Mouse (Mus musculus): ENCODE results near the gene Setd2.

The Setd2 gene

DNA sequence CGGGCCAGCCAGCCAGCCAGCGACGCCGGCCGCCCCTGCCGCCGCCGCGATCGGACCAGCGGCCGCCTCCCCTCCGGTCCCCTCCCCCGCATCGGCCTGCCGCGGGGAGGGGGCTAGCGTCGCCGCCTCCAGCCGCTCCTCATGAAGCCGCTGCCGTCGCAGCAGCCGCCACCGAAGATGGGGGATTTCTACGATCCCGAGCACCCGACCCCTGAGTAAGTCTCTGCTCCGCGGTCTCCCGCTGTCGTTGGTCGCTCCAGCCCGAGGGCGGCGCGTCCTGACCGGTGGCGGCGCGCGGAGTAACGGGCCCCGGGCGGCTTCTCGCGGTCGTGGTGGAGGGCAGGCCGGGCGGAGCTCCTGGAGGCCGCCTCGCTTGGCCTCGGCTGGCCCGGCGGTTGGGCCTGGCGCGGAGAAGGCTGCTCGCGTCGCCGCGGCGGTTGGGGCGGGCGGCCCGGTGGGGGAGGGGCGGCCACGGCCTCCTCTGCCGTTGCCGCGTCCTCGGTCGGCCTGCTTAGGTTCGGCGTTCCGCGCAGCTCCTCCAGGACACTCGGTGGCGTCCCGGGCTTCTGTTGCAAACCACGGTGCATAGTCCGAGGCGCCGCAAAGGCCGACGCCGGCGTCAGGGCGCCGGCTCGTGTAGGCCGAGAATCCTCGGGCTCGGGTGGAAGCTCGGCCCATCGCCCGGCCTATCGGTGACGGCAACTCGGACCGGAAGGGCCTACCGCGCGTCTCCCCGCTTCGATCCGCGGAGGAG, at the start of gene Setd2:
TSS of gene Setd2 (plus strand) at position 60 of the 754 bp plus-strand sequence.
- peak; percentile 86 for DNase-seq (ENCODE audit: low read depth, low spot score)

DNA sequence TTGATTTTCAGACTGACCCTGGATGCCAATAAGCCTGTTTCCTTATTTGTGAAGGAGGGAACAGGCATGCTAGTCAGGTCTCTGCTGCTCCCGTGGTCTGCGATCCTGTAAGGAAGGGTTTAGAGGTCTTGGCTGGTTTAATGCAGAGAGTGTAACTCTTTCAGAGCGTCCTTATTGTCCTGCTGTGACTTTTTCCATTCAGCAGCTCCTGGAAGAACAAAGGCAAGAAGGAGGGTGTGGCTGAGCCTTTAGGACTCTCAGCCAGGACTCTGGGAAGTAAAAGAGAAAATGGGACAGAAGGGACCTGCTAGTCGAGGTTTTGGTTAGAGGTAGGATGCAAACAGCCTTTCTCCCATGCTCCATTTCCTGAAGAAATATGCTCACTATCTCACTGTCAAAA, 43.6 kb upstream of the Setd2 start:
- DNase-seq (ENCODE audit: low read depth, low spot score): no peak

DNA sequence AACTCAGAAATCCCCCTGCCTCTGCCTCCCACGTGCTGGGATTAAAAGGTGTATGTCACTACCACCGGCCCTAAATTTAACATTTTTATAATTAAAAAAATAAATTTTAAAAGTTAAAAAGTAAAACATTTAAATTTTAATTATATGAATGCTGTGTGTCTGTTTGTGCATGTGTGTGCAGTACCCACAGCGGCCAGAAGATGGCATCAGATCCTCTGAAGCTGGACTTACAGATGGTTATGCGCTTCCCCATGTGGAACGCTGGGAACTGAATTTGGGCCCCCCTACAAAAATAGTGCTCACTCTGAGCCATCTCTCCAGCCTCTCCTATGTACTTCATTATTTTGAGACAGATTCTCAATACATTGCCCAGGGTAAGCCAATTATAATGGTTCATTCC, 41.5 kb upstream of the Setd2 start:
- DNase-seq (ENCODE audit: low read depth, low spot score): peak; percentile 56

DNA sequence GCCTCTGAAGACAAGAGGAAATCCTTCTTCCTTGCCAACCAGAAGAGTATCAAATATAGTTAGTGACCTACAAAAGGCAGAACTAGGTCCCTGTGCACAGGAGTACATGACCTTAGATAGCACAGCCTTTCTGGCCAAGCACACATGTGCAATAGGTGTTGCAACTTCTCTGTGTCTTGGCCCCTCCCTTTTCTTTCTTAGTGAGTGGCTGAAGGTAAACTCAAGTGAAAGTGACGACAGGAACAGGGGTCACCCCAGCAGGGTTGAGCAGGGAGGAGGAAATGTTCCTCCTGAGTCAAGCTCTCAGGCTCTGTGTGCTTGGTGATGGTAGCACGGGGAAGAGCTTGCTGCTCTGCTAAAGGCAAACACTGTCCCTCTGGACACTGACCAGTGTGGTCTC, 6.7 kb upstream of the Setd2 start:
- no peak for DNase-seq (ENCODE audit: low read depth, low spot score)

DNA sequence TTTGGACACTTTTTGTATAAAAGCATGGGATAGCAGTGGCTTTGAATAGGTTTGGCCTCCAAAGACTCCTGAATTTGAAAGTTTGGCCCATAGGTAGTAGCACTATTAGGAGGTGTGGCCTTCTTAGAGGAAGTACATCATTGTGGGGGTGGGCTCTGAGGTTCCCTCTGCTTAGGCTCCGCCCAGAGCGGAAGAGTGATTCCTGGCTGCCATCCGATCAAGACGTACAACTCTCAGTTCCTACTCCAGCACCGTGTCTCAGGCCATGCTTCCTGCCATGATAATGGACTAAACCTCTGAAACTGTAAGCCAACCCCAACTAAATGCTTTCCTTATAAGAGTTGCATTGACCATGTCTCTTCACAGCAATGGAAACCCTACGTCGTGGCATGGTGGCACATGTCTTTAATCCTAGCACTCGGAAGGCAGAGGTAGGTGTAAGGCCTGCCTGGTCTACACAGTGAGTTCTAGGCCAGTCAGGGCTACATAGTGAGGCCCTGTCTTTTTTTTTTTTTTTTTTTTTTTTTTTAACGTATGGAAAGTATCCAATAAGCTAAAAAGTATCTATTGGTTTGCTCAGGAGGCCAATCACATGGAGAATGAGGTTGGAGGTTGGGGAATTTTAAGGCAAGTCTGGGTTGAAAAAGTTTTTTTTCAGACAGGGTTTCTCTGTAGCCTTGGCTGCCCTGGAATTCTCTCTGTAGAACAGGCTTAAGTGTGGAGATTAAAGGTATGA, 3.2 kb upstream of the Setd2 start:
- DNase-seq (ENCODE audit: low read depth, low spot score): no peak

DNA sequence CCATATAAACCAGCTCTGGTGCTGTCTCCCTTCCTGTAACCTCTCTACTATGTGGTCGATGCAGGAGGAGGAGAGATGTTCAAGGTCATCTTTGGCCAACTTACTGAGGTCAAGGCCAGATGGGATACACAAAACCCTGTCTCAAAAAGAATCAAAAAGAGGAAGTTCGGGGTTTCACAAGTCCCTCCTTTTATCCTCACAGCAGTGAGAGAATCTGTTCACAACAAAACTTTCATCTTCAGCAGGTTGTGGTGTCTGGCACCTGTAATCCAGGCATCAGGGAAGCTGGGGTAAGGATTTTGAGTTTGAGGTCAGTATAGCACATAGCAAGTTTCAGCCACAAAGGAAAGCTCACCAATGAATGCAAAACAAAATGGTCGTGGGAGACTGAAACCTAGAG, 1.7 kb upstream of the Setd2 start:
- no peak for DNase-seq (ENCODE audit: low read depth, low spot score)

DNA sequence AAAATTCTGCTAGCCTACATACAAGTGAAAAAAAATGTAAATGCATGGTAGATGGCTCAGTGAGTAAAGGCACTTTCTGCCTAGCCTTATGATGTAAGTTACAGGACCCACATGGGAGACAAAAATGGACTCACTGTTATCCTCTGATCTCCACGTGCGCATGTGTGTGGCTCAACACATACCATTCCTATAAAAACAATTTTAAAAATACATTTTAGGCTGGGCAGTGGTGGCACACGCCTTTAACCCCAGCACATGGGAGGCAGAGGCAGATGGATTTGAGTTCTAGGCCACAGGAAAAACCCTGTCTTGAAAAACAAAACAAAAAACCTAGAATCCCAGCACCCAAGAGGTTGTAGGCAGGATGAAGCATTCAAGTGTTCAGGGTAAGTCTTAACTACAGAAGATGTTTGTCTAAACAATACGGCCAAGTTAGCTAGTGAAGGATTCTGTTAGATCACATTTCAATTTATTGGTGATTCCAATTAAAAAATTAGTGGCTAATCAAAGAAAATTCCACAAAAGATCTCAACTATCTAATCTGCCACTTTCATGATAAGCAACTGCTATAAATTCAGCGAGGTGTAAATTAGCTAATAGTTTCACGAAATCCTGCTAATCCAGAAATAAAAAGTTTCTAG, 1.1 kb upstream of the Setd2 start:
- peak; percentile 9 for DNase-seq (ENCODE audit: low read depth, low spot score)

DNA sequence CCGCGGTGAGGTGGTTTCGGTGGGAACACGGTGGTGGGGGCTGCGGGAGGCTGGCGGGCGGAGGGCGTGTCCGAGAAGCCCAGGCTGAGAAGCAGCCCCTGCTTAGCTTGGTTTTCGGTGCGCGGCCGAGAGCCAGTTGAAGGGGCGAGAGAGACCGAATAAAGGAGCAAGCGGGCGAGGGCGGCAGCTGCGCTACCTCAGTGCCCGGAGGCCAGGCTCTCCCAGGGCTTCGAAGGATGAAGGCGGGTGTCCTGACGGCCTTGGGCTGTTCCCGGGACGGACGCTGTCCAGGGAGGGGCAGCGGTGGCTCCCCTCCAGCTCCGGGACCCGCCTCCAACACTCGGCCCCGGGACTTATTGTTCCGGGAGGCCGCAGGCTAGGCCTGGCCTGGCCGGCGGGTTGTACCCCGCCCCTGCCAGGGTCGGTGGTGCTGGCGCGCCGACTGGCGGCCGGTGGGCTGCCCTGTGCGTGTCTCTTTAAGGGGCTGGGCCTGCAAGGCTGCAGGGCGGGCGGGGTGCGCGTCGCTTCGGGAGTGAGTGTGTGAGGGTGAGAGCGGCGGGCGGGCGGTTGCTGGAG, 395 bp upstream of the Setd2 start:
- peak; percentile 96 for DNase-seq (ENCODE audit: low read depth, low spot score)

DNA sequence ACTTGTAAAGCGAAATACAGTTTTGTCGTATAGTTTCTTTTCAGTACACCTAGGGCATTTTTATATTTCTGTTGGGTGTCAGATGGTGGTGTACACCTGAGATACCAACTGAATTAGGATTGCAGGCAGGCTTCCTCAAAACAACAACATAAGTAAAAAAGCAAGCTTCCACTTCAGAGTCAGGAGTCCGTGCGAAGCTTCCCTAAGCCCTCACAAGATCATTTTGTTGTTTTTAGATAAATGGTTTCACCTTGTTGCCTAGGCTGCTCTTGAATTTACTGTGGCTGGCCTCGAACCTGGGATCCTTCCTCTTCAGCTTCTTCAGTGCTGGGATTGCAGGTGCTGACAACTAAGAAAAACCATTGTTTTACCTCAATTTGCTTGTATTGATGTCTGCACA, 1.2 kb downstream of the Setd2 start:
- peak; percentile 19 for DNase-seq (ENCODE audit: low read depth, low spot score)

DNA sequence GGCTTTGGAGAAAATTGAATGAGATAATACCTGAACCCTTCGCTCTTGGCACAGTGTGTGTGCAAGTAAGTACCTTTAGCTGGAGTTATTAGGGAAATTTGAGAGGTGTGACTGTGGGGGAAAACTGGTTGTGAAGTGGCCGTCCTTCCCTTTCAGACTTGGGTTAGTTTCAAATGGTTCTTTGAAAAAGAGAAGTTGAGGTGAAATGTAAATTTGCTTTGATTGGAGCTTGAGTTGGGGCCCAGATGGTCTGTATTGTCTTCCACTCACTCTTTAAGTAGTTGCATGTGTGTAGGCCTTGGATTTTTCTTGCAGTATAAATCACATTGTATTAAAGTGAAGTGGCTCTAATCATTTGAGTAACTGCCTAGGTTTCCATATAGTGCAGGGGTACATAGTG, 2.7 kb downstream of the Setd2 start:
- no peak for DNase-seq (ENCODE audit: low read depth, low spot score)

DNA sequence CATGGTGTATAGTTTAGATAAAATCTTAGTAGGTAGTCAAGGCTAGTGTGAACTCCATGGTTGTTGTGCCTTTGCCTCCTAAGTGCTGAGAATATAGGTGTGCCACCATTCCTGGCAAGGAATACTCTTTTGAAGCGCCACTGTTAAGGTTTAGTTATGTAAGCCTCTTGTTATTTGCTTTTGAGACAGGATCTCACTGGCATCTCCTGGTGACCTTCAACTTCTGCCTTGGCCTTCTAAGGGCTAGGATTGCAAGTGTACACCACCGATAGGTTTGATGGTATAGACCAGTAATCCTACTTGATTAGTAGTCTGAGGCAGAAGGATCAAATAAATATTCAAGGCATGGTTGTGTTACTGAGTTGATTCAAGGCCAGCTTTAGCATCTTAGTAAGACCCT, 4.2 kb downstream of the Setd2 start:
- no peak for DNase-seq (ENCODE audit: low read depth, low spot score)

DNA sequence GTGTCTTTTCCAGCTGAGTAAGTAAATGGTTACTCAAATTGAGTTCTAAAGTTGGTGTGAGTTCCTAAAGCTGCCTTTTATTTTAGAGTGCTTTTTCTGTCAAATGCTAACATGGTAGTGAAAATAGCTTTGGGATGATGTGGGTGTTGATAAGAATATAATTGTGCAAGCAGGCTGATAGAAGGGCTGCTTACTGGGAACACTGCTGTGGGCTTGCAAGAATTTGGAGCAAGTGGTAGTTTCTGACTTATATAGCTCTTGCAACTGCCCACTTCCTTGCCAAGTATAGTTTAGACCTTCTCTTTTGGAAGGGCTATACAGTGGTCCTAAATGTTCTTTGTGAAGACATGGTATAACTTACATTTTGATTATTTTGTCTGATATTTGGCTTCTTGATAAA, 6.1 kb downstream of the Setd2 start:
- no peak for DNase-seq (ENCODE audit: low read depth, low spot score)

DNA sequence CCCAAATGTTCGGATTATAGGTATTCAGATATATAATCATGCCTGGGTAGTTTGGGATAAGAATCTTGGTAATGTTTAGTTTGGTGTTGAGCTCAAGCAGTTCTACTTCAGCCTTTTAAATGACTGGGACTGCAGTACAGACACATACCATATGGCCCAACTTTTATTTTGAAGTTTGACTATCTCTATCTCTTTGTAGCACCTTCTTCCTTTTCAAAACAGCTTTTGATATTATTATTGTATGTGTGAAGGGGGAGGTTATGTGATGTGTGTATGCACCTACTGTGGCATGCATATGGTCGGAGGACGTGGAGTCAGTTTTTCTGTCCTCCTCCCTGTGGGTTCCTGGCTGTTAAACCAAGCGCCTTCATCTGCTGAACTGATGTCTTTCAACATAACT, 9.6 kb downstream of the Setd2 start:
- DNase-seq (ENCODE audit: low read depth, low spot score): no peak

DNA sequence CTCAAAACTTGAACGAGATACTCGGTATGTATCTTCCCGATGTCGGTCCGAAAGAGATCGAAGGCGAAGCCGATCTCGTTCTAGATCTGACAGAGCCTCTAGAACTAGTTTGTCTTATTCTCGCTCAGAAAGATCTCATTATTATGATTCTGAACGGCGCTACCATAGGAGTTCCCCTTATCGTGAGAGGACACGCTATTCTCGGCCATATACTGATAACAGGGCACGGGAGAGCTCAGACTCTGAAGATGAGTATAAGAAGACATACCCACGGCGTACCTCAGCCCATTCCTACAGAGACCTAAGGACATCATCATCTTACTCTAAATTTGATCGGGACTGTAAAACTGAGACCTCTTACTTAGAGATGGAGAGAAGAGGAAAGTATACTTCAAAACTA, 15.9 kb downstream of the Setd2 start:
- no peak for DNase-seq (ENCODE audit: low read depth, low spot score)

DNA sequence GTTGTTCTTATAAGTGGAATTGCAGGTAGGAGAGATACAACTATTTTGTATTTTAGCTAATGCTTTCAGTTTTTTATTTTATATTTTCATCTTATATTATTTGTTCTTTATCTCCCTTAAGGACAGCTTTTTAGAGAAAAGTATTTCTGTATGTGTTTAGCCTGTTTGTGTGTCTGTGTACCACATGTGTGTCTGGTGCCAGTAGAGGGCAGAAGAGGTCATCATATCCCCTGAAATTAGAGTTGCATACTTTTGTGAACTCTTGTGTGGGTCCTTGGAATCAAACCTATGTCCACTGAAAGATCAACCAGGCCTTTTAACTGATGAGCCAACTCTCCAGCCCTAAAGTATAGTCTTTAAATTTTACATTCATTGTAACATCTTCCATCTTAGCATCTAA, 35.9 kb downstream of the Setd2 start:
- peak; percentile 34 for DNase-seq (ENCODE audit: low read depth, low spot score)

DNA sequence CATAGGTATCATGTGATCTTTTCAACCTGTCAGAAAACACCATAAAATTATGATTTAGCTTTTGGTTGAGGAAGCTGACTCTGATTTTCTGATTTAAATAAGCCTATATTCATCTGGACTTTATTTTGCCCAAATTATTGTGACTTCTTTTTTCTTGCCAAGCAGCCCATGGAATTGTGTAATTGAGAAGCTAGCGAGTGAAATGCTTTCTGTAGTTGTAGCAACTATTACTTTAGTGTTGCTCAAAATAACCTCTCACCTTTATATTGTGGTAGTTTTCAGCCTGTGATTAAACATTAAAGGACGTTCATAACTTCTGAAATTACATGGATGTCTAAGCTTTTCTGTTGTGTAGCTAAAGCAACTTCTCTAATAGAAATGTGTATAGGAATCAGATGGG, 49.8 kb downstream of the Setd2 start:
- no peak for DNase-seq (ENCODE audit: low read depth, low spot score)

DNA sequence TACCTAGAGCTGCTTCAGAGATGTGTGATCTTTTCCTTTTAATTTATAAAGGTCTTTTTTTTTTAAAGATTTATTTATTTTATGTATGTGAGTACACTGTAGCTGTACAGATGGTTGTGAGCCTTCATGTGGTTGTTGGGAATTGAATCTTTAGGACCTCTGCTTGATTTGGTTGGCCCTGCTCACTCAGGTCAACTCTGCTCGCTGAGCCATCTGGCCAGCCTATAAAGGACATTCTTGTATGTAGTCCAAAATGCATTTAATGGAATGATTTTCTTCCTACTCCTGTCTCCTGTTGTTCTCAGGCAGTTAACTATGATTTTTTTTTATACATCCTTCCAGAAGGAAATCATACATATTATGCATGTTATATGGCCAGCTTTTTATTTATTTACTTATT, 51.1 kb downstream of the Setd2 start:
- DNase-seq (ENCODE audit: low read depth, low spot score): no peak

DNA sequence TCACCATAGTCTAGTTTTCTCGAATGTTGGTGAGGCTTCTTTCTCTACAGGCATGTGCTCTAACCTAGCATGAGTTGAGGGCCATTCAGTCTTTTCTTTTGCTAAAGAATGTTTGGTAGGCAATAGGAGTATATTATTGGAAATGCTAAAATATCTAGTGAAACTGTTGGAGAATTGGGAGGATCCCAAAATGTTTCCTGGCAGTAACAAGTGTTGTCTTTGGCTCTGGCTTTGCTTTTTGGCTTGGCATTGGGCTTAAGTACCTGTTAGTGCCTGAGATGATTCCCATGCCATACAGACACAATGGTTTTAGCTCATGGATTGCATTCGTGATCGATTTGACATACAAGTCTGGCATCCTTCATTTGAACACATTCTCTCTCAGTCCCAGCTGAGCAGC, 79.1 kb downstream of the Setd2 start:
- DNase-seq (ENCODE audit: low read depth, low spot score): no peak

DNA sequence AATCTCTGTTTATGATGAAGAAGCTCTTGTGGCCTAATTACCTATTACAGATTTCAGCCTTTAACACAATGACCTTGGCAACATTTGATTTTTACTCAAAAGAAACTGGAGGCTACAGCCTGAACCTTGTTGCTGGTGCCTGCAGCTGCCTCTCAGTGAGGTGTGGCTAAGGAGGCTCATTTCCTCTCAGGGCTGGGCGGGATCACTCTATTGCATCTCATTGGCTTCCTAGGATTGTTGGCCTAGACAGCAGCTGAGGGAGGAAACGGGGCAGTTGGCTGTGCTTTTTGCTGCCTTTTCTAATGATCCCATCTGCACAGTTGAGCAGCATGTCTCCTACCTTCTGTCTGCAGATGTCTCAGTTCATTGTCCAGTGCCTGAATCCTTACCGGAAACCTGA, 84.7 kb downstream of the Setd2 start:
- no peak for DNase-seq (ENCODE audit: low read depth, low spot score)

DNA sequence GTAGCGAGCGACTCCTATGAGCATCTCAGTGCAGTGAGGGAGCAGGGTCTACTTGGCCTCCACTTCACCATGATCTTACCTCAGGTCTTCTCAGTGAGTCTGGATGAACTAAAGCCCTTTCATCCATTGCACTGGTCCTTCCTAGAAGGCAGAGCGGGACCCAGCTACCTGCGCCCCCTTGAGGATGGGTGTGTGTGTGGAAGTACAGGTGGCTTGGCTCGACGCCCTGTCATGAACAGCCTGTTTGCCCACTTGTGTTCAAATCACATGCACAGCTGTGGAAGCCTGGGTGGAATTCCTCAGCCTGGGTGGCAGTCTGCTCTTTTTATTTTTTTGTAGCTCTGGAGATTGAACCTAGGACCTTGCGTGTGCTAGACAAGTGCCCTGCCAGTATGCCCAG, 87.8 kb downstream of the Setd2 start:
- DNase-seq (ENCODE audit: low read depth, low spot score): peak; percentile 47

DNA sequence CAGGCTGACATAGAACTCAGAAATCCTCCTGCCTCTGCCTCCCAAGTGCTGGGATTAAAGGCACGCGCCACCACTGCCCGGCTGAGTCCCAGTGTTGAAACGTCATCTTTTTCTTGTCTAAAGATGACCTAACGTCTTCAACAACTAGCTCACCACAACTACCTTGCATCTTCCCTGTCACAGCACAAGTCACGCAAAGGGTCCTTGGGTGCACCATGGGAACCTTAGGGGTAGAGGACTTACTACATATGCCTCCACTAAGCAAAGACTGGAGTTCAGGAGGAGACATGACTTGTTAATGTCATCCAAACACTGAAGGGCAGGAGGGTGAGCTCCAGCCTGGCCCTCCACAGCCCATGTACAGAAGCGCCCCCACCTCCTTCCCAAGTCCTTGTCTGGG, 88.3 kb downstream of the Setd2 start:
- no peak for DNase-seq (ENCODE audit: low read depth, low spot score)

DNA sequence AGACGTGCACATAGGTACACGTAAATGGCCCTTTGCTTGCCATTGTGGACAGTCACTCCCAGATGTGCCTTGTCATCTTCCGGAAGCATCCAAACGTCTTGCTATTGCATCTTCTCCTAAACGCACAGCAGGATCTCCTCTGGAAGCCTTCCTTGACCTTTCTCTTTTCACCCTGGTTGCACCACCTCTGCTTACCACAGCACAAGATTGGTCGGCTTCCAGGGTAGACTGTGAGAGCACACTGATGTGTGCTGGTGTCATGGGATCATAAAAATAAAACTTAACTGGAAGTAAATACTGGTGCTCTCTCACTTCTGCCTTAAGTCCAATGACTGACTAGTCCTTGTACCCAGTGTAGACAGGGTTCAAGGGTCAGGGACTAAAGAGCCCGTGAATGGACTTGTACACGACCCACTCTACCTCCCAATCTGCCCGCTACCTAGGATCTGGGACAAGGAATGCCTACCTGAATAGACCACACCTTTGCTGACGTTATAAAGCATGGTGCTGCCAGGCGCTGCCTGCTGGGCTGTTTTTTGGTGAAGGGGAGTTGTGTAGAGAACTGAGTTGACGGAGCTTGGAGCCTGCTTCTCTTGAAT, 90.3 kb downstream of the Setd2 start:
- DNase-seq (ENCODE audit: low read depth, low spot score): no peak
